Mouse (Mus musculus): ENCODE measurements around the gene Olfr612. TPM values are rescaled to one million over a fixed set of nuclear protein-coding genes. Genes with fewer than 3 reads are reported as not detected.
"Not testable (repeated sequence)": the region's sequence is repeated elsewhere in the genome, so short reads cannot be mapped to it uniquely, and the experiment has no call there.

The Olfr612 gene
- total RNA-seq (2015) = not detected in 2 replicates
- total RNA-seq (2017) = not detected in 2 replicates

DNA sequence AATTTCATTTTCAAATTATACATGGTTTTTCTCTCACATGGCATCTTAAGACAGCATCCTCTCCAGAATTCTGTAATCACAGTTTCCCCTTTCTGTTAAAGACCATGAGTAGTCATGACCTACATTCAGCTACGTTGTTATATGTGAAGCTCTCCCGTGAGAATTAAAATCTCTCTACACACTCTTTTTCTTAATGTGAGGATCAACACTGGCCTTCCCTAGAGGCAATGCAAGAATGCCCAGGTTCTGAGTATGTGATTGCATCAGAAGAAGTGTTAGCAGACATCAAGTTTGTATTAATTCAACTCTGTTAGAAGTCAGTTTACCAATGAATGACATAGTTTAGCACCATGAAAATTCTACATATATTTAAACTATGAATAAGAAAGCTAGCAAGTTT is at the start of gene Olfr612:
Gene Olfr612, minus strand, starts transcription at position 101 of the 400 bp plus-strand sequence.
- ATAC-seq (replicated peaks; ENCODE audit: poor library complexity) = not testable (repeated sequence)

- no peak for ATAC-seq (replicated peaks; ENCODE audit: poor library complexity)
Measured at GRCm38 (mm10) chr7:103589803-103590202, 47.3 kb upstream of the Olfr612 start, which contains the start of gene Olfr618. Gene Olfr618, plus strand, starts transcription at chr7:103590103.

- ATAC-seq (replicated peaks; ENCODE audit: poor library complexity) = no peak
Measured at GRCm38 (mm10) chr7:103572761-103573160, 30.2 kb upstream of the Olfr612 start, which contains the start of gene Olfr617. Gene Olfr617, plus strand, starts transcription at chr7:103573061.

- no peak for ATAC-seq (replicated peaks; ENCODE audit: poor library complexity)
Measured at GRCm38 (mm10) chr7:103569043-103569442, 26.5 kb upstream of the Olfr612 start, which contains the start of gene Olfr616. Gene Olfr616, minus strand, starts transcription at chr7:103569143.

GRCm38 (mm10) chr7:103555779-103556178 is 13.3 kb upstream of the Olfr612 start, which contains the start of gene Olfr615:
Gene Olfr615, plus strand, starts transcription at chr7:103556079.
- no peak for ATAC-seq (replicated peaks; ENCODE audit: poor library complexity)

- ATAC-seq (replicated peaks; ENCODE audit: poor library complexity) = no peak
Measured at GRCm38 (mm10) chr7:103547774-103548173, 5.3 kb upstream of the Olfr612 start, which contains the start of gene Olfr613. Gene Olfr613, plus strand, starts transcription at chr7:103548074.

- not testable (repeated sequence) for ATAC-seq (replicated peaks; ENCODE audit: poor library complexity)
Measured at GRCm38 (mm10) chr7:103520746-103521145, 21.8 kb downstream of the Olfr612 start, which contains the start of gene Olfr611. Gene Olfr611, minus strand, starts transcription at chr7:103520846.

DNA sequence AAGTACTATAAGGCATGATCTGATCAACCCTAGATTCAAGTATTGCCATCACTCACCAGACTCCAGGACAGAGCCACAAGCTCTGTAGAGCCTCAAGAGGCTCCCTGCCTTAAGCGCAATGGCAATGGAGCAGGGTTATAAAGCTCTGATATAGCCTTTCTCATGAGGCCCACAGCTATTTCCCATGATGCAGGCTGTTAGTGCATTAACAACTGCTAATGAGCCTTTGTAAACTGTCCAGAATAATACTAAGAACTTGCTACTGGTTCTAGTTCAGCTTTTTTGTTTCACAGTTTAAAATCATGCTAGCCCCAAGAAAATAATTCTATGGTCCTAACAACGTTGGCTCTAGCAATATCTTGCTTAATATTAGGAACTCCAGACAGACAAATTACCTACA is 30.5 kb downstream of the Olfr612 start, which contains the start of gene Olfr610:
Gene Olfr610, minus strand, starts transcription at position 101 of the 400 bp plus-strand sequence.
- no peak for ATAC-seq (replicated peaks; ENCODE audit: poor library complexity)

DNA sequence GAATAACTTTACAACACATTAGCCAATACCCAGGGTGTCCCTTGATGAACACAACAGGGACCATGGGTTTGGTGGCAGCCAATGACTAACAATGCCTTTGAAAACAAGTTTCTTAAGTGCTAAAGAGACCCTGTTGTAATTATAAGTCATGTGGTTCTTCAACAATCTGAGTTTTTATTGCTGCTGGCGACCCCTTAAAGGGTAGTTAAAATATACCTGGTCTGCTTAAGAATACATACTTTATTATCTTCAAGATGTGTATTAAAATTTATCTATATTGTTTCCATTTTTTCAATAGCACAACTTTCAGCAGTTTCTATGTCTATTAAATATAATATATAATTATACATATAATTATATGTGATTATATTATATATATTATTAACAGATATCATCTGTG is 44.6 kb downstream of the Olfr612 start, which contains the start of gene Olfr609:
Gene Olfr609, minus strand, starts transcription at position 101 of the 400 bp plus-strand sequence.
- no peak for ATAC-seq (replicated peaks; ENCODE audit: poor library complexity)

Other genes with a start within 250 kb of the Olfr612 start
Only the 30 nearest of the 33 such genes appear.
- not detected in 2 replicates for gene Olfr597, start 226.4 kb downstream of the Olfr612 start, total RNA-seq (2015)
- not detected in 2 replicates for gene Olfr597, start 226.4 kb downstream of the Olfr612 start, total RNA-seq (2017)
- not detected in 2 replicates for gene Olfr598, start 219.1 kb downstream of the Olfr612 start, total RNA-seq (2015)
- not detected in 2 replicates for gene Olfr598, start 219.1 kb downstream of the Olfr612 start, total RNA-seq (2017)
- not detected in 2 replicates for gene Olfr599, start 206.8 kb downstream of the Olfr612 start, total RNA-seq (2015)
- gene Olfr599, start 206.8 kb downstream of the Olfr612 start, total RNA-seq (2017) = not detected in 2 replicates
- not detected in 2 replicates for gene Olfr600, start 193.0 kb downstream of the Olfr612 start, total RNA-seq (2015)
- not detected in 2 replicates for gene Olfr600, start 193.0 kb downstream of the Olfr612 start, total RNA-seq (2017)
- not detected in 2 replicates for gene Olfr601, start 180.1 kb downstream of the Olfr612 start, total RNA-seq (2015)
- not detected in 2 replicates for gene Olfr601, start 180.1 kb downstream of the Olfr612 start, total RNA-seq (2017)
- gene Olfr603, start 156.5 kb downstream of the Olfr612 start, total RNA-seq (2015) = not detected in 2 replicates
- gene Olfr603, start 156.5 kb downstream of the Olfr612 start, total RNA-seq (2017) = not detected in 2 replicates
- not detected in 2 replicates for gene Usp17lc, start 127.6 kb downstream of the Olfr612 start, total RNA-seq (2015)
- not detected in 2 replicates for gene Usp17lc, start 127.6 kb downstream of the Olfr612 start, total RNA-seq (2017)
- gene Olfr605, start 97.3 kb downstream of the Olfr612 start, total RNA-seq (2015) = not detected in 2 replicates
- not detected in 2 replicates for gene Olfr605, start 97.3 kb downstream of the Olfr612 start, total RNA-seq (2017)
- gene Olfr606, start 93.7 kb downstream of the Olfr612 start, total RNA-seq (2015) = not detected in 2 replicates
- gene Olfr606, start 93.7 kb downstream of the Olfr612 start, total RNA-seq (2017) = not detected in 2 replicates
- gene Olfr607, start 78.6 kb downstream of the Olfr612 start, total RNA-seq (2015) = not detected in 2 replicates
- gene Olfr607, start 78.6 kb downstream of the Olfr612 start, total RNA-seq (2017) = not detected in 2 replicates
- gene Olfr608, start 72.8 kb downstream of the Olfr612 start, total RNA-seq (2015) = not detected in 2 replicates
- not detected in 2 replicates for gene Olfr608, start 72.8 kb downstream of the Olfr612 start, total RNA-seq (2017)
- gene Olfr609, start 44.7 kb downstream of the Olfr612 start, total RNA-seq (2015) = not detected in 2 replicates
- gene Olfr609, start 44.7 kb downstream of the Olfr612 start, total RNA-seq (2017) = not detected in 2 replicates
- not detected in 2 replicates for gene Olfr610, start 30.6 kb downstream of the Olfr612 start, total RNA-seq (2015)
- not detected in 2 replicates for gene Olfr610, start 30.6 kb downstream of the Olfr612 start, total RNA-seq (2017)
- not detected in 2 replicates for gene Olfr611, start 21.9 kb downstream of the Olfr612 start, total RNA-seq (2015)
- not detected in 2 replicates for gene Olfr611, start 21.9 kb downstream of the Olfr612 start, total RNA-seq (2017)
- not detected in 2 replicates for gene Olfr613, start 5.4 kb upstream of the Olfr612 start, total RNA-seq (2015)
- gene Olfr613, start 5.4 kb upstream of the Olfr612 start, total RNA-seq (2017) = not detected in 2 replicates
- not detected in 2 replicates for gene Olfr615, start 13.4 kb upstream of the Olfr612 start, total RNA-seq (2015)
- not detected in 2 replicates for gene Olfr615, start 13.4 kb upstream of the Olfr612 start, total RNA-seq (2017)
- not detected in 2 replicates for gene Olfr616, start 26.4 kb upstream of the Olfr612 start, total RNA-seq (2015)
- gene Olfr616, start 26.4 kb upstream of the Olfr612 start, total RNA-seq (2017) = not detected in 2 replicates
- gene Olfr617, start 30.3 kb upstream of the Olfr612 start, total RNA-seq (2015) = not detected in 2 replicates
- not detected in 2 replicates for gene Olfr617, start 30.3 kb upstream of the Olfr612 start, total RNA-seq (2017)
- not detected in 2 replicates for gene Olfr618, start 47.4 kb upstream of the Olfr612 start, total RNA-seq (2015)
- not detected in 2 replicates for gene Olfr618, start 47.4 kb upstream of the Olfr612 start, total RNA-seq (2017)
- gene Olfr619, start 57.9 kb upstream of the Olfr612 start, total RNA-seq (2015) = not detected in 2 replicates
- not detected in 2 replicates for gene Olfr619, start 57.9 kb upstream of the Olfr612 start, total RNA-seq (2017)
- gene Olfr620, start 69.8 kb upstream of the Olfr612 start, total RNA-seq (2015) = not detected in 2 replicates
- gene Olfr620, start 69.8 kb upstream of the Olfr612 start, total RNA-seq (2017) = not detected in 2 replicates
- not detected in 2 replicates for gene Olfr622, start 100.0 kb upstream of the Olfr612 start, total RNA-seq (2015)
- gene Olfr622, start 100.0 kb upstream of the Olfr612 start, total RNA-seq (2017) = not detected in 2 replicates
- not detected in 2 replicates for gene Olfr623, start 121.0 kb upstream of the Olfr612 start, total RNA-seq (2015)
- not detected in 2 replicates for gene Olfr623, start 121.0 kb upstream of the Olfr612 start, total RNA-seq (2017)
- gene Olfr624, start 128.5 kb upstream of the Olfr612 start, total RNA-seq (2015) = 0.02 TPM in 1 of 2 replicates, not detected in the other
- 0.12 TPM in 1 of 2 replicates, not detected in the other for gene Olfr624, start 128.5 kb upstream of the Olfr612 start, total RNA-seq (2017)
- not detected in 2 replicates for gene Olfr625-ps1, start 140.0 kb upstream of the Olfr612 start, total RNA-seq (2015)
- not detected in 2 replicates for gene Olfr625-ps1, start 140.0 kb upstream of the Olfr612 start, total RNA-seq (2017)
- gene Olfr243, start 172.0 kb upstream of the Olfr612 start, total RNA-seq (2015) = not detected in 2 replicates
- gene Olfr243, start 172.0 kb upstream of the Olfr612 start, total RNA-seq (2017) = not detected in 2 replicates
- gene Olfr628, start 187.7 kb upstream of the Olfr612 start, total RNA-seq (2015) = not detected in 2 replicates
- not detected in 2 replicates for gene Olfr628, start 187.7 kb upstream of the Olfr612 start, total RNA-seq (2017)
- not detected in 2 replicates for gene Olfr629, start 202.2 kb upstream of the Olfr612 start, total RNA-seq (2015)
- gene Olfr629, start 202.2 kb upstream of the Olfr612 start, total RNA-seq (2017) = not detected in 2 replicates
- gene Olfr630, start 214.6 kb upstream of the Olfr612 start, total RNA-seq (2015) = not detected in 2 replicates
- gene Olfr630, start 214.6 kb upstream of the Olfr612 start, total RNA-seq (2017) = not detected in 2 replicates
- not detected in 2 replicates for gene Olfr69, start 228.9 kb upstream of the Olfr612 start, total RNA-seq (2015)
- gene Olfr69, start 228.9 kb upstream of the Olfr612 start, total RNA-seq (2017) = not detected in 2 replicates

Data from megakaryocyte progenitor cell, adult 5-6 weeks (primary cell).